Mouse (Mus musculus) ovary, postnatal 14 days (tissue): ENCODE data around the gene Gm15140.
"Not testable (repeated sequence)": the region's sequence is repeated elsewhere in the genome, so short reads cannot be mapped to it uniquely, and the experiment has no call there.

Source experiments
- DNase-seq: peaks from one replicate; pipeline ENCODE4 v3.0.0; 2022; ENCODE audit warnings: low spot score

Gene Gm15140

DNA sequence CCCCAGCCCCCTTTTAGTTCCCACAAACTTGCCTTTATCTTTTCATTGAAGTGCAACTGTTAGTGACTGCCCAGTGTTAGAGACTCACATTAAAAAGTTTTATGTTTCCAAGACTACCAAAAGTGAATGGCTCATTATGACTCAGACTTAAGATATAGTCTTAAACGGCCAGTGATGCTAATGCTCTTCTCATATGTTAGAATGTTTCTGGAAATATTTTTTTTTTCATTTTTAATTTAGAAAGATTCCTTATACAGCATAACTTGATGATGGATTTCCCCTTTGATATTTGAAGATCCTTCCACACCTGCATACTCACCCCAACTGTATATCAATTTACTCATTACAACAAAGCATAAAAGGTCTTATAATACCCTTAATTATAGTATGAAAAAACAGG lies at the start of gene Gm15140:
Gene Gm15140 (minus strand): TSS at position 101 of the 400 bp plus-strand sequence.
- DNase-seq: not testable (repeated sequence)
